Mouse (Mus musculus): ENCODE measurements around the gene Fry. TPM values are rescaled to one million over a fixed set of nuclear protein-coding genes. Genes with fewer than 3 reads are reported as not detected.

The Fry gene
- polyA plus RNA-seq, 1 experiment = 5.6 TPM

DNA sequence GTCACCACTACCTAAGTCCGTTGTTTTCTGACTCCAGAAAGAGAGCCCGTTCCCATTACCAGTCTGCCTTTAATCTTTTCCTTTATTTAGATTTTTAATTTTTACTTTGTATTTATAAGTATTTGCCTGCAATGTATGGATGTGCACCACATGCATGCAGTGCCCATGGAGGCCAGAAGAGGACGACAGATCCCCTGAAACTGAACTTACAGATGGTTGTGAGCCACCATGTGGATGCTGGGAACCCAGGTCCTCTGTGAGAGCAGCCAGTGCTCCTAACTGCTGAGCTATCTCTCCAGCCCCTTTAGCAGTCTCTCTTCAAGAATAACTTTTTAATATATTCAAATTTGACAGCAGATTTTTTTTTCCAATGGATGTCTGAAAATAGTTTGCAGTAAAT lies 223.7 kb downstream of the Fry start:
- WGBS = 88% methylated on average over 3 of the region's 3 CpGs
- peaks cover 2% of the 10 kb centered on the region; the same call in 1 of the 2 replicates for H3K36me3 ChIP-seq (ENCODE audit: control insufficient read depth, insufficient read depth, low read length)
- no peaks in the 10 kb centered on the region for H3K27me3 ChIP-seq (ENCODE audit: control insufficient read depth, insufficient read depth, low read length)
- H3K4me3 ChIP-seq (ENCODE audit: low read depth, low read length) = no peak overlapping the region
- no peak overlapping the region for H3K27ac ChIP-seq (ENCODE audit: insufficient read depth, low read depth, low read length)
- no peak for TF ChIP-seq CTCF (IDR thresholded peaks at IDR 0.05; ENCODE audit: extremely low read depth, insufficient read length, insufficient replicate concordance, low read depth, low read length)
- TF ChIP-seq POLR2A (IDR thresholded peaks at IDR 0.05; ENCODE audit: low read depth, low read length) = no peak
- H3K4me1 ChIP-seq (ENCODE audit: control insufficient read depth, insufficient read depth, insufficient read length, low read length) = no peaks in the 10 kb centered on the region

DNA sequence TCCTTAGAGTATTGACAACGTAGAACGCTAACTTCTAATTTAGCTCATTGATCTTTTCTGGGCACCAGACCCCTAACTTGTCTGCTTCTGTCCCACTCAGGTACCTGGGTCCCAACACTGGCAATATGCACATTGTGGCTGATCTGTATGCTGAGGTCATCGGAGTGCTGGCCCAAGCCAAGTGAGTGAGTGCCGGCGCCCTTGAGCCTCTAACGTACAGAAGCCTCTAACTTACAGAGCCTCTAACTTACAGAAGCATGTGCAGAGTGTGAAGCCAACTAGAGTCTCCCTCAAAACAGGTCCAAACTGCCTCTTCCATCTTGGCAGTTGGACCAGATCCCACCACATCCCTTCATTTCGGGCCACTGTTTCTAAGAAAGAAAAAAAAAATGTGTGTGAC lies 227.5 kb downstream of the Fry start:
- no peaks in the 10 kb centered on the region for H3K4me1 ChIP-seq (ENCODE audit: control insufficient read depth, insufficient read depth, insufficient read length, low read length)
- WGBS = 93% methylated on average over 7 of the region's 7 CpGs
- no peaks in the 10 kb centered on the region for H3K27me3 ChIP-seq (ENCODE audit: control insufficient read depth, insufficient read depth, low read length)
- no peak overlapping the region for H3K27ac ChIP-seq (ENCODE audit: insufficient read depth, low read depth, low read length)
- H3K4me3 ChIP-seq (ENCODE audit: low read depth, low read length) = no peak overlapping the region
- TF ChIP-seq CTCF (IDR thresholded peaks at IDR 0.05; ENCODE audit: extremely low read depth, insufficient read length, insufficient replicate concordance, low read depth, low read length) = no peak
- TF ChIP-seq POLR2A (IDR thresholded peaks at IDR 0.05; ENCODE audit: low read depth, low read length) = no peak
- peaks cover 4% of the 10 kb centered on the region for H3K36me3 ChIP-seq (ENCODE audit: control insufficient read depth, insufficient read depth, low read length)

DNA sequence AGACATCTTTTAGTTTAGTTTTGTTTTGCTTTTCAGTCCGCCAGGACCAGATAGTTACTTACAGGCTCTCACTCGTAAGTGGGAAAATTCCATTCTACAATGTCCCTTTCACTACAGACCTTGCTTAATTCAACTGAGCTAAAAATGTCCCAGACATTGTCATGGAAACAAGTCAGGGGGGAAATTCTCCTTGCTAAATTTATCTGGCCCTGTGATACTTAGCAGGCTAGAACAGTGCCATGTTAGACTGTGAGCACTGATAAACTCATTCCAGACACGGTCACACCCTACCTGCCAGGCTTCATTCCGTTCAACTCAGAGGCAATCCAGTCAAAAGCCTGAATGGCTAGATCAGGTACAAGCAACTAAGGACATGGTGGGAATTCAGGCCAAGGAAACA lies 227.9 kb downstream of the Fry start:
- Histone ChIP-seq H3K27me3 (ENCODE audit: control insufficient read depth, insufficient read depth, low read length) (no peaks in the 10 kb centered on the region), H3K36me3 (ENCODE audit: control insufficient read depth, insufficient read depth, low read length) (peaks cover 4% of the 10 kb centered on the region), H3K4me3 (ENCODE audit: low read depth, low read length) (no peak overlapping the region), H3K4me1 (ENCODE audit: control insufficient read depth, insufficient read depth, insufficient read length, low read length) (no peaks in the 10 kb centered on the region), H3K27ac (ENCODE audit: insufficient read depth, low read depth, low read length) (no peak overlapping the region)
- 72% methylated on average over 4 of the region's 4 CpGs for WGBS
- TF ChIP-seq CTCF (IDR thresholded peaks at IDR 0.05; ENCODE audit: extremely low read depth, insufficient read length, insufficient replicate concordance, low read depth, low read length) (no peak), POLR2A (IDR thresholded peaks at IDR 0.05; ENCODE audit: low read depth, low read length) (no peak)

DNA sequence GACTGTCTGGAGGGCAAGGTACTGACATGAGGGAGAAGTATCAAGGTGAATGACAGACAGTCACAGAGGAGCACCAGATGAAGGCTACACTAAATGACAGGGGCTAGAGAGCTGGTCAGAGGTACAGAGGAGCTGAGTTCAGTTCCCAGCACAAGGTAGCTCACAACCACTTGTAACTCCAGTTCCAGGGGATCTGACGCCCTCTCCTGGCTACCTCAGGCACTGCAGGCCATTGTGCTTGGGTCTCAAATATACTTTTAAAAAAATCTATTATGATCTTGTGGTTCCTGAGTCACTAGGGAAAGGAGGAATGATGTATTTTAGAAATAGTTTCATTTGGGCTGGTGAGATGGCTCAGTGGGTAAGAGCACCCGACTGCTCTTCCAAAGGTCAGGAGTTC lies 229.4 kb downstream of the Fry start:
- no peaks in the 10 kb centered on the region for H3K27me3 ChIP-seq (ENCODE audit: control insufficient read depth, insufficient read depth, low read length)
- WGBS = 95% methylated on average over 2 of the region's 2 CpGs
- H3K4me1 ChIP-seq (ENCODE audit: control insufficient read depth, insufficient read depth, insufficient read length, low read length) = no peaks in the 10 kb centered on the region
- no peak overlapping the region for H3K4me3 ChIP-seq (ENCODE audit: low read depth, low read length)
- no peak overlapping the region for H3K27ac ChIP-seq (ENCODE audit: insufficient read depth, low read depth, low read length)
- TF ChIP-seq CTCF (IDR thresholded peaks at IDR 0.05; ENCODE audit: extremely low read depth, insufficient read length, insufficient replicate concordance, low read depth, low read length) = no peak; the same call in 1 of the 2 replicates
- no peak for TF ChIP-seq POLR2A (IDR thresholded peaks at IDR 0.05; ENCODE audit: low read depth, low read length)
- peaks cover 4% of the 10 kb centered on the region for H3K36me3 ChIP-seq (ENCODE audit: control insufficient read depth, insufficient read depth, low read length)

DNA sequence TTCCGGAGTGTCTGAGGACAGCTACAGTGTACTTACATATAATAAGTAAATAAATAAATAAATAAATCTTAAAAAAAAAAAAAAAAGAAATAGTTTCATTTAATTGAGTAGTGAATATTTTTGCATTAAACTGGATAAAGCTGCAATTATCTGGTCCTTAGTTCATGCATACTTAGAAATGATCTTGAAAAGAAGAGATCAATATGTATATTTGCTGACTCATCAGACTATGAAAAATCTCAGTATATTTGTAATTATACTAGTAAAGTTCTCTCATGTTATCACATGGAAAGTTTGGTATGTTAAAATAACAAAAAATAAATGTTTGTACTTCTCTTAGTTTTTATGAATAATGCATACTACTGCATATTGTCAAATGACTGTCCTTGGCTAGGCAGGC lies 229.9 kb downstream of the Fry start:
- TF ChIP-seq POLR2A (IDR thresholded peaks at IDR 0.05; ENCODE audit: low read depth, low read length) = no peak
- TF ChIP-seq CTCF (IDR thresholded peaks at IDR 0.05; ENCODE audit: extremely low read depth, insufficient read length, insufficient replicate concordance, low read depth, low read length) = no peak
- Histone ChIP-seq H3K36me3 (ENCODE audit: control insufficient read depth, insufficient read depth, low read length) (peaks cover 4% of the 10 kb centered on the region), H3K4me3 (ENCODE audit: low read depth, low read length) (no peak overlapping the region), H3K27ac (ENCODE audit: insufficient read depth, low read depth, low read length) (no peak overlapping the region), H3K27me3 (ENCODE audit: control insufficient read depth, insufficient read depth, low read length) (no peaks in the 10 kb centered on the region), H3K4me1 (ENCODE audit: control insufficient read depth, insufficient read depth, insufficient read length, low read length) (no peaks in the 10 kb centered on the region)
- WGBS = 100% methylated on average over 1 of the region's 1 CpGs

DNA sequence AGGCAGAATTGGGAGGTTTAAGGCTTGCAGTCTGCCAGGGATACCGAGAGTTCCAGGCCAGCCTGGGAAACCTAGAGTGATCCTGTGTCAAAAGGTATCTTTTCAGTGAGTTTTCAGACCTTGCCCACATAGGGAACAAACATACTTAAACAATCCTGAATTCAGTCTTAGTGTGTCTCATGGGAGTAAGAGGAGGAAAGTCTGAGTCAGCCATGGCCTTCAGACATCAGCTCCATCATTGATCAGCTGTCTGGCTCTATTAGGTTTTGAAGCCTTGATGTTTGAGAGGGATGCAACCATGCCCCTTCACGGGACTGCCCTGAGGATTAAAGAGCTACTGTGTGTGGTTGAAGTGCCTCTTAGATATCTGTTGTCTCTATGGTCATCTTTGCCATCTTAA lies 232.7 kb downstream of the Fry start:
- WGBS = 75% methylated on average over 2 of the region's 2 CpGs

DNA sequence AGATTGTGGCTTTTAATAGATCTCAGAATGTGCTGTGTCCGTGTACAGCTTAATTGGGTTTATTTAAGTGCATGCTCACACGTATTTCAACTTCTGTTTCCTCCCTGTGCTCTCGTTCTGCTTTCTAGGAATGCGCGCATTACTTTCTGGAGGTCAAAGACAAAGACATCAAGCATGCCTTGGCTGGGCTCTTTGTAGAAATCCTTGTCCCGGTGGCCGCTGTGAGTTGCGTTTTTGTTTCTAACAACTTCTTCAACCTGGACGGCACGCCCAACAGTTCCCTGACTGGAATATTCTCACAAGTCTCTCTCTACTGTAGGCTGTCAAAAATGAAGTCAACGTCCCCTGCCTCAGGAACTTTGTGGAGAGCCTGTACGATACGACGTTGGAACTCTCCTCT lies 240.2 kb downstream of the Fry start:
- TF ChIP-seq POLR2A (IDR thresholded peaks at IDR 0.05; ENCODE audit: low read depth, low read length) (no peak), CTCF (IDR thresholded peaks at IDR 0.05; ENCODE audit: extremely low read depth, insufficient read length, insufficient replicate concordance, low read depth, low read length) (no peak)
- H3K4me3 ChIP-seq (ENCODE audit: low read depth, low read length) = no peak overlapping the region
- no peak overlapping the region for H3K27ac ChIP-seq (ENCODE audit: insufficient read depth, low read depth, low read length)
- H3K36me3 ChIP-seq (ENCODE audit: control insufficient read depth, insufficient read depth, low read length) = no peaks in the 10 kb centered on the region; the same call in 1 of the 2 replicates
- H3K27me3 ChIP-seq (ENCODE audit: control insufficient read depth, insufficient read depth, low read length) = no peaks in the 10 kb centered on the region
- WGBS = 84% methylated on average over 14 of the region's 14 CpGs
- no peaks in the 10 kb centered on the region for H3K4me1 ChIP-seq (ENCODE audit: control insufficient read depth, insufficient read depth, insufficient read length, low read length)

More for the DNA sequence above, 232.7 kb downstream of the Fry start:
- no peak overlapping the region for H3K27ac ChIP-seq (ENCODE audit: insufficient read depth, low read depth, low read length)
- H3K4me3 ChIP-seq (ENCODE audit: low read depth, low read length) = no peak overlapping the region
- H3K36me3 ChIP-seq (ENCODE audit: control insufficient read depth, insufficient read depth, low read length) = peaks cover 4% of the 10 kb centered on the region
- H3K27me3 ChIP-seq (ENCODE audit: control insufficient read depth, insufficient read depth, low read length) = no peaks in the 10 kb centered on the region
- no peaks in the 10 kb centered on the region for H3K4me1 ChIP-seq (ENCODE audit: control insufficient read depth, insufficient read depth, insufficient read length, low read length)
- TF ChIP-seq POLR2A (IDR thresholded peaks at IDR 0.05; ENCODE audit: low read depth, low read length) (no peak), CTCF (IDR thresholded peaks at IDR 0.05; ENCODE audit: extremely low read depth, insufficient read length, insufficient replicate concordance, low read depth, low read length) (no peak)

DNA sequence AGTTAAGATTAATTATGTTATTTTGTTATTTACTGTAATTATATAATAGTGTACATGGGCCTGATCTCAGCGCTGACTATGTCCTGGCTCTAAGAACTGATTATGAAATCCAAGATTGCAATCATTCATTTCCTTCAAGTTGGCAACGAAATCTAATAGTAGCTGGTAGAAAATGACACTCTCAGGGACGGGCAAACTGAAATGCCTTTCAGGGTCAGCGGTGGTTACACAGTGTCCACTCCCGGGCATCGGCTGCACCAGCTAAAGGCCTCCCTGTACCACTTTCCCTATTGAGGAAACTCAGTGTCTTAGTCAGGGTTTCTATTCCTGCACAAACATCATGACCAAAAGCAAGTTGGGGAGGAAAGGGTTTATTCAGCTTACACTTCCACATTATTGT lies 243.8 kb downstream of the Fry start:
- no peak for TF ChIP-seq CTCF (IDR thresholded peaks at IDR 0.05; ENCODE audit: extremely low read depth, insufficient read length, insufficient replicate concordance, low read depth, low read length)
- no peak for TF ChIP-seq POLR2A (IDR thresholded peaks at IDR 0.05; ENCODE audit: low read depth, low read length)
- no peak overlapping the region for H3K4me3 ChIP-seq (ENCODE audit: low read depth, low read length)
- H3K27me3 ChIP-seq (ENCODE audit: control insufficient read depth, insufficient read depth, low read length) = no peaks in the 10 kb centered on the region
- no peaks in the 10 kb centered on the region for H3K4me1 ChIP-seq (ENCODE audit: control insufficient read depth, insufficient read depth, insufficient read length, low read length)
- no peak overlapping the region for H3K27ac ChIP-seq (ENCODE audit: insufficient read depth, low read depth, low read length)
- no peaks in the 10 kb centered on the region for H3K36me3 ChIP-seq (ENCODE audit: control insufficient read depth, insufficient read depth, low read length)
- WGBS = 78% methylated on average over 6 of the region's 6 CpGs
